Mouse (Mus musculus) lung, adult 2 months (tissue): ENCODE measurements around the gene Traf7.

Experiments used
- CTCF ChIP-seq: fragments of 200-500 bp; IDR thresholded peaks from 2 replicates; pipeline ENCODE4 v1.5.1; 2011; ENCODE audit warnings: mild to moderate bottlenecking, low read length, control low read depth; ENCODE audit not compliant: insufficient read depth
- POLR2A ChIP-seq: fragments of 200-500 bp; IDR thresholded peaks from 2 replicates; pipeline ENCODE4 v1.6.1; 2011; ENCODE audit warnings: low read depth, mild to moderate bottlenecking, control low read depth, low read length, borderline replicate concordance; ENCODE audit errors: extremely low read depth

DNA sequence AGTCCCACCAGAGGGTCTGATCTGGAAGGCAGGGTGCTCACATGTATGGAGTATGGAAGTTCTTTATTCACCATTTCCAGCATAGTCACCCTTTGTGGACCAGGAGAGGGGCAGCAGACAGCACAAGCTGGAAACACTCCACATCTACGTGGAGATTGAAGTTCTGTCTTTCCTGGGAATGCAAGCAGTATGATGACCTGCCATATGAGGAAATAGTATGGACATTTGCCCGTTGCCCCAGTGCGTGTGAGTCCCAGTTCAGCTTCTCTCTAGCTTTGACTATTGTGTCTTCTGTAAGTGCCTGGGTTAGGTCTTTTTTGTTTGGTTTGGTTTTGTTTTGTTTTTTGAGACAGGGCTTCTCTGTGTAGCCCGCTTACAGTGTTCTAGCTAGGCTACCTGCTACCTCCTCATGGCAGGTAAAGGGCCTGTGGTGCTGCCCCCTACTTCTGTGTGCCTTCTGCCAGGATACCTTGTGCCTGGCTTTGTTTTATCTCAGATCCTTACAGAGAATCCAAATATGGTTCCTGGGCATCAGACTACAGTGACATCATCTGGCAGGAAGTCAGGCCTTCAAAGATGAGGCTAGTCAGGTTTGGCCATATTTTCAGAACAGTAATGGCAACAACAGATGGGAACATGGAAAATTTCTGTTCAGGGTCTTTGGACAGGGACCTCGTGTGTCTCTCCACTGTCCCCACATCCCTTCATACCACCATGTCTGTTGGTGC, 32.7 kb upstream of the Traf7 start:
- TF ChIP-seq CTCF: no peak
- no peak for TF ChIP-seq POLR2A
